16 mouse cellular contexts compared by ENCODE assay signal in genomic region chr14:48668051-48668481, GRCm38 (mm10). TPM values are rescaled to one million over a fixed set of nuclear protein-coding genes. Genes with fewer than 3 reads are reported as not detected.
DNase-seq lines count a peak whose midpoint lies in the region; ATAC-seq and TF ChIP-seq lines count a peak whose summit lies in the region.
"Had no signal": no experiment of that assay in that cellular context is flagged by ENCODE, and none has a peak within 500 bp of the region (broad histone marks: within the 10 kb centered on the region; RNA-seq: fewer than 3 reads in every experiment).

No protein-coding gene starts in this region.

- WGBS in lung, embryonic 14.5 days, result 2% methylated on average over 11 of the region's 11 CpGs
- WGBS in lung, adult 2 months, result 9% methylated on average over 11 of the region's 11 CpGs
- WGBS in embryonic facial prominence, embryonic 11.5 days, result 2% methylated on average over 11 of the region's 11 CpGs
- WGBS in hindbrain, postnatal 0 days, result 3% methylated on average over 11 of the region's 11 CpGs

- no peak overlapping the region for H3K27ac ChIP-seq in lung, embryonic 14.5 days (ENCODE audit: low read depth)
- no peak overlapping the region for H3K27ac ChIP-seq in embryonic facial prominence, embryonic 11.5 days (replicated peaks; ENCODE audit: low read depth, low read length)
- peak overlapping the region; percentile 54 for H3K27ac ChIP-seq in hindbrain, postnatal 0 days
- H3K27ac ChIP-seq: embryonic facial prominence, embryonic 15.5 days; heart, adult 2 months; liver, embryonic 14.5 days; stomach, postnatal 0 days had no signal

- no peaks in the 10 kb centered on the region for H3K36me3 ChIP-seq in lung, embryonic 14.5 days (ENCODE audit: insufficient read depth)
- H3K36me3 ChIP-seq in embryonic facial prominence, embryonic 11.5 days (replicated peaks; ENCODE audit: control insufficient read depth, insufficient read depth, low read depth, low read length), result no peaks in the 10 kb centered on the region
- H3K36me3 ChIP-seq in hindbrain, postnatal 0 days (ENCODE audit: insufficient read depth, low read length), result no peaks in the 10 kb centered on the region
- H3K36me3 ChIP-seq: embryonic facial prominence, embryonic 15.5 days had no signal

- no peak overlapping the region for H3K4me2 ChIP-seq in lung, embryonic 14.5 days
- no peak overlapping the region for H3K4me2 ChIP-seq in embryonic facial prominence, embryonic 11.5 days (ENCODE audit: low read depth, low read length)
- H3K4me2 ChIP-seq in hindbrain, postnatal 0 days (ENCODE audit: low read depth, low read length), result peak overlapping the region; percentile 44
- H3K4me2 ChIP-seq: embryonic facial prominence, embryonic 15.5 days had no signal

- no peak for ATAC-seq in lung, embryonic 14.5 days (ENCODE audit: insufficient read depth)
- no peak for ATAC-seq in embryonic facial prominence, embryonic 11.5 days (replicated peaks; ENCODE audit: insufficient number of reproducible peaks, low FRiP score, low TSS enrichment, low read depth)
- no peak for ATAC-seq in hindbrain, postnatal 0 days

- DNase-seq in lung, embryonic 14.5 days, result peak; percentile 33
- DNase-seq in lung, adult 2 months, result no peak
- DNase-seq in embryonic facial prominence, embryonic 11.5 days (ENCODE audit: low spot score), result peak; percentile 55
- no peak for DNase-seq in hindbrain, postnatal 0 days (ENCODE audit: low spot score)
- peak; percentile 2 for DNase-seq in yolk sac, embryonic 10.5 days (ENCODE audit: low spot score)
- DNase-seq in lung, postnatal 4 days, result no peak
- no peak for DNase-seq in neural tube, embryonic 10.5 days (ENCODE audit: extremely low spot score, low spot score)
- DNase-seq: adrenal gland, postnatal 10 days; kidney, adult 11 months; lung, postnatal 36 days had no signal

- no peaks in the 10 kb centered on the region for H3K9me3 ChIP-seq in lung, embryonic 14.5 days (ENCODE audit: low read depth, low read length)
- H3K9me3 ChIP-seq in embryonic facial prominence, embryonic 11.5 days (replicated peaks; ENCODE audit: control insufficient read depth, low read length), result no peaks in the 10 kb centered on the region
- no peaks in the 10 kb centered on the region for H3K9me3 ChIP-seq in hindbrain, postnatal 0 days (ENCODE audit: low read length)
- H3K9me3 ChIP-seq: embryonic facial prominence, embryonic 15.5 days had no signal

- no peaks in the 10 kb centered on the region for H3K4me1 ChIP-seq in lung, embryonic 14.5 days (ENCODE audit: insufficient read depth)
- H3K4me1 ChIP-seq in lung, adult 2 months (ENCODE audit: control insufficient read depth, insufficient read depth, low read length), result no peaks in the 10 kb centered on the region; the same call in 1 of the 2 replicates
- no peaks in the 10 kb centered on the region; the same call in 1 of the 2 replicates for H3K4me1 ChIP-seq in embryonic facial prominence, embryonic 11.5 days (ENCODE audit: control insufficient read depth, insufficient read depth, low read length)
- no peaks in the 10 kb centered on the region for H3K4me1 ChIP-seq in hindbrain, postnatal 0 days (ENCODE audit: insufficient read depth, low read length)

- H3K27me3 ChIP-seq in lung, embryonic 14.5 days (ENCODE audit: insufficient read depth, low read length), result peaks cover 98% of the 10 kb centered on the region
- peaks cover 41% of the 10 kb centered on the region for H3K27me3 ChIP-seq in embryonic facial prominence, embryonic 11.5 days (ENCODE audit: control insufficient read depth, insufficient read depth, low read length)
- peaks cover 55% of the 10 kb centered on the region for H3K27me3 ChIP-seq in hindbrain, postnatal 0 days (ENCODE audit: insufficient read depth, low read length)
- H3K27me3 ChIP-seq: CH12.LX had no signal

- no peak for TF ChIP-seq POLR2A in lung, adult 2 months (IDR thresholded peaks at IDR 0.05; ENCODE audit: borderline replicate concordance, extremely low read depth, low read depth, low read length)

- no peak overlapping the region for H3K4me3 ChIP-seq in lung, embryonic 14.5 days (ENCODE audit: low read depth, low read length)
- H3K4me3 ChIP-seq in lung, adult 2 months (replicated peaks; ENCODE audit: extremely low read depth, low read depth, low read length), result no peak overlapping the region
- H3K4me3 ChIP-seq in embryonic facial prominence, embryonic 11.5 days (ENCODE audit: low read depth, low read length), result no peak overlapping the region
- H3K4me3 ChIP-seq in hindbrain, postnatal 0 days (ENCODE audit: low read length), result peak overlapping the region; percentile 40; the same call in 1 of the 2 replicates
- H3K4me3 ChIP-seq: heart, adult 2 months had no signal

- no peak for TF ChIP-seq CTCF in lung, embryonic 14.5 days (IDR thresholded peaks at IDR 0.05; ENCODE audit: low read depth)
- TF ChIP-seq CTCF in lung, adult 2 months (IDR thresholded peaks at IDR 0.05; ENCODE audit: insufficient read depth, low read length), result no peak
- no peak for TF ChIP-seq CTCF in hindbrain, postnatal 0 days (IDR thresholded peaks at IDR 0.05; ENCODE audit: low read depth)

- H3K9ac ChIP-seq in lung, embryonic 14.5 days, result no peak overlapping the region
- H3K9ac ChIP-seq in embryonic facial prominence, embryonic 11.5 days (replicated peaks; ENCODE audit: low read length), result no peak overlapping the region
- H3K9ac ChIP-seq in hindbrain, postnatal 0 days (replicated peaks; ENCODE audit: low read length), result no peak overlapping the region
- H3K9ac ChIP-seq: embryonic facial prominence, embryonic 15.5 days; liver, embryonic 14.5 days had no signal

RNA-seq across cellular contexts. Expression of gene Otx2, which starts 5.6 kb away (rescaled TPM):
- polyA plus RNA-seq in lung, embryonic 14.5 days (2014; fragmentation: Nextera tagmentation; extraction: Ambion mirVana), result not detected in 2 replicates
- polyA plus RNA-seq in lung, adult 2 months (2012; rRNA removed), result not detected in 2 replicates
- 16.6 and 20.5 TPM in 2 replicates for polyA plus RNA-seq in embryonic facial prominence, embryonic 11.5 days (2014; fragmentation: Nextera tagmentation; extraction: Ambion mirVana)
- total RNA-seq in hindbrain, postnatal 0 days (2014; rRNA removed), result 27.6 and 48.4 TPM in 2 replicates
- polyA plus RNA-seq in hindbrain, postnatal 0 days (2015; fragmentation: Nextera tagmentation; extraction: Ambion mirVana), result 31.1 and 33.2 TPM in 2 replicates
- total RNA-seq: adrenal gland, postnatal 10 days; CH12.LX; heart, adult 2 months; heart, postnatal 10 days had no signal
- polyA plus RNA-seq: heart, adult 2 months; stomach, postnatal 0 days had no signal

Comparison
In these comparisons a context has a peak if more than half of its experiments do, and no peak if none do; other contexts are left out.
1. DNase-seq: peak in lung, embryonic 14.5 days (single experiment), embryonic facial prominence, embryonic 11.5 days (single experiment) and yolk sac, embryonic 10.5 days (single experiment); none in lung, adult 2 months (single experiment), hindbrain, postnatal 0 days (single experiment), lung, postnatal 4 days (0 of 2) and neural tube, embryonic 10.5 days (single experiment).
2. RNA of gene Otx2, which starts 5.6 kb away (polyA plus RNA-seq): 31.1 to 33.2 TPM in hindbrain, postnatal 0 days and 16.6 to 20.5 TPM in embryonic facial prominence, embryonic 11.5 days; not detected in lung, embryonic 14.5 days and not detected in lung, adult 2 months; every median in the first group is over 10 times any median in the second.